Mouse (Mus musculus): ENCODE measurements around the gene Trap1a. TPM values are rescaled to one million over a fixed set of nuclear protein-coding genes. Genes with fewer than 3 reads are reported as not detected.
"Not testable (repeated sequence)": the region's sequence is repeated elsewhere in the genome, so short reads cannot be mapped to it uniquely, and the experiment has no call there.

The Trap1a gene
- not detected in 2 replicates for polyA plus RNA-seq (2012; rRNA removed)

DNA sequence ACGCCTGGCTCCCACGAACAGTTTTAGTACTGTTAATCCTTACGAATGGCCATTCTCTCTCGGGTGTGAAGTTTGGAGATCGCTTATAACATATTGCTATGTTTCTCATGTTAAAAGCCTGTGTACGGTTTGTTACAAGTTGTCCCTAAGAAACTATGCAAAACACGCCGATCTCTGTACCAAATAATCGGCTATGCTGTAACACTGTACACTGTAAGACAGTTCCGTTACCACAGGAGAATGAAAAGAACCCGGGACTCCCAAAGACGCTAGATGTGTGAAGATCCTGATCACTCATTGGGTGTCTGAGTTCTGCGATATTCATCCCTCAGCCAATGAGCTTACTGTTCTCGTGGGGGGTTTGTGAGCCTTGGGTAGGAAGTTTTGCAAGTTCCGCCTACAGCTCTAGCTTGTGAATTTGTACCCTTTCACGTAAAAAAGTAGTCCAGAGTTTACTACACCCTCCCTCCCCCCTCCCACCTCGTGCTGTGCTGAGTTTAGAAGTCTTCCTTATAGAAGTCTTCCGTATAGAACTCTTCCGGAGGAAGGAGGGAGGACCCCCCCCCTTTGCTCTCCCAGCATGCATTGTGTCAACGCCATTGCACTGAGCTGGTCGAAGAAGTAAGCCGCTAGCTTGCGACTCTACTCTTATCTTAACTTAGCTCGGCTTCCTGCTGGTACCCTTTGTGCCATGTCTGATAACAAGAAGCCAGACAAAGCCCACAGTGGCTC is at the start of gene Trap1a:
TSS of gene Trap1a (plus strand) at position 421 of the 732 bp plus-strand sequence.
- TF ChIP-seq CTCF (IDR thresholded peaks at IDR 0.05; ENCODE audit: borderline replicate concordance, control insufficient read depth, extremely low read depth, insufficient read depth, low read length, poor library complexity) (no peak), POLR2A (IDR thresholded peaks at IDR 0.05; ENCODE audit: control insufficient read depth, extremely low read depth, insufficient read depth, low read length, poor library complexity) (no peak)
- WGBS, result 92% methylated on average over 24 of the region's 24 CpGs
- no peaks in the 10 kb centered on the region for H3K36me3 ChIP-seq (ENCODE audit: control insufficient read depth, insufficient read depth, low read length)

DNA sequence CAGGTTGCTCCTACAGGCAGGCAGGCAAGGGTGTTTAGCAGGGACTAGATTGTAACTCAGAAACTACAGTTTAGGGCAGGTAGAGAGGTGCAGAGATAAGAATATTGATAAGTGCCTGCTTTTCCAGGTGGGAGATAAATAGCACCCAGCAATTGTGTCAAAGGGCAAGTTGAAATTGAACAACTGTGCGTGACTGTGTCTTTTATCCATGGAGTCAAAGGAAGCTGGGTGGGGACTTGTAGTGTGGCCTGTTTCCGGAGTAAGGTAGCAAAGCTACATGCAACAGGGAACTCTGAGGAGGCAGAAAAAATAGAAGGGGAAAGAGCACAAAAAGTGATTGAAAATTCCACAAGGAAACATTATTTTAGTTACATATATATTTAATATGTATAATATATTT is 40.4 kb upstream of the Trap1a start:
- H3K27ac ChIP-seq (ENCODE audit: control insufficient read depth, insufficient read depth, low read length), result no peak overlapping the region
- H3K4me1 ChIP-seq (replicated peaks; ENCODE audit: control insufficient read depth, insufficient read depth, low read length), result no peaks in the 10 kb centered on the region
- H3K4me3 ChIP-seq (ENCODE audit: control insufficient read depth, insufficient read depth, low read length), result no peak overlapping the region
- 94% methylated on average over 2 of the region's 2 CpGs for WGBS
- no peak for TF ChIP-seq CTCF (IDR thresholded peaks at IDR 0.05; ENCODE audit: borderline replicate concordance, control insufficient read depth, extremely low read depth, insufficient read depth, low read length, poor library complexity)
- DNase-seq, result no peak
- H3K36me3 ChIP-seq (ENCODE audit: control insufficient read depth, insufficient read depth, low read length), result no peaks in the 10 kb centered on the region
- H3K27me3 ChIP-seq (ENCODE audit: control insufficient read depth, insufficient read depth, low read length), result no peaks in the 10 kb centered on the region

More for the DNA sequence above, at the start of gene Trap1a:
- no peak within 1 kb of the TSS for H3K4me3 ChIP-seq (ENCODE audit: control insufficient read depth, insufficient read depth, low read length)
- no peaks in the 10 kb centered on the region for H3K27me3 ChIP-seq (ENCODE audit: control insufficient read depth, insufficient read depth, low read length)
- no peaks in the 10 kb centered on the region for H3K4me1 ChIP-seq (replicated peaks; ENCODE audit: control insufficient read depth, insufficient read depth, low read length)
- no peak for DNase-seq
- H3K27ac ChIP-seq (ENCODE audit: control insufficient read depth, insufficient read depth, low read length), result no peak within 1 kb of the TSS

GRCm38 (mm10) chrX:139295325-139295724 is 38.2 kb upstream of the Trap1a start:
- TF ChIP-seq CTCF (IDR thresholded peaks at IDR 0.05; ENCODE audit: borderline replicate concordance, control insufficient read depth, extremely low read depth, insufficient read depth, low read length, poor library complexity) (no peak), POLR2A (IDR thresholded peaks at IDR 0.05; ENCODE audit: control insufficient read depth, extremely low read depth, insufficient read depth, low read length, poor library complexity) (no peak)
- no peaks in the 10 kb centered on the region for H3K27me3 ChIP-seq (ENCODE audit: control insufficient read depth, insufficient read depth, low read length)
- DNase-seq, result no peak
- H3K27ac ChIP-seq (ENCODE audit: control insufficient read depth, insufficient read depth, low read length), result no peak overlapping the region
- H3K4me3 ChIP-seq (ENCODE audit: control insufficient read depth, insufficient read depth, low read length), result no peak overlapping the region
- no peaks in the 10 kb centered on the region for H3K36me3 ChIP-seq (ENCODE audit: control insufficient read depth, insufficient read depth, low read length)
- H3K4me1 ChIP-seq (replicated peaks; ENCODE audit: control insufficient read depth, insufficient read depth, low read length), result no peaks in the 10 kb centered on the region
- WGBS, result 81% methylated on average over 1 of the region's 1 CpGs

GRCm38 (mm10) chrX:139317356-139317755 is 16.1 kb upstream of the Trap1a start:
- H3K27ac ChIP-seq (ENCODE audit: control insufficient read depth, insufficient read depth, low read length); H3K4me1 ChIP-seq (replicated peaks; ENCODE audit: control insufficient read depth, insufficient read depth, low read length); H3K4me3 ChIP-seq (ENCODE audit: control insufficient read depth, insufficient read depth, low read length); H3K27me3 ChIP-seq (ENCODE audit: control insufficient read depth, insufficient read depth, low read length); DNase-seq; H3K36me3 ChIP-seq (ENCODE audit: control insufficient read depth, insufficient read depth, low read length): not testable (repeated sequence)
- WGBS, result 91% methylated on average over 5 of the region's 5 CpGs

- Histone ChIP-seq H3K4me1 (replicated peaks; ENCODE audit: control insufficient read depth, insufficient read depth, low read length) (no peaks in the 10 kb centered on the region), H3K4me3 (ENCODE audit: control insufficient read depth, insufficient read depth, low read length) (no peak overlapping the region), H3K27me3 (ENCODE audit: control insufficient read depth, insufficient read depth, low read length) (no peaks in the 10 kb centered on the region), H3K27ac (ENCODE audit: control insufficient read depth, insufficient read depth, low read length) (no peak overlapping the region), H3K36me3 (ENCODE audit: control insufficient read depth, insufficient read depth, low read length) (no peaks in the 10 kb centered on the region)
- TF ChIP-seq CTCF (IDR thresholded peaks at IDR 0.05; ENCODE audit: borderline replicate concordance, control insufficient read depth, extremely low read depth, insufficient read depth, low read length, poor library complexity) (no peak), POLR2A (IDR thresholded peaks at IDR 0.05; ENCODE audit: control insufficient read depth, extremely low read depth, insufficient read depth, low read length, poor library complexity) (no peak)
- no peak for DNase-seq
- 99% methylated on average over 9 of the region's 9 CpGs for WGBS
Observed at GRCm38 (mm10) chrX:139332583-139332982, 900 bp upstream of the Trap1a start.

DNA sequence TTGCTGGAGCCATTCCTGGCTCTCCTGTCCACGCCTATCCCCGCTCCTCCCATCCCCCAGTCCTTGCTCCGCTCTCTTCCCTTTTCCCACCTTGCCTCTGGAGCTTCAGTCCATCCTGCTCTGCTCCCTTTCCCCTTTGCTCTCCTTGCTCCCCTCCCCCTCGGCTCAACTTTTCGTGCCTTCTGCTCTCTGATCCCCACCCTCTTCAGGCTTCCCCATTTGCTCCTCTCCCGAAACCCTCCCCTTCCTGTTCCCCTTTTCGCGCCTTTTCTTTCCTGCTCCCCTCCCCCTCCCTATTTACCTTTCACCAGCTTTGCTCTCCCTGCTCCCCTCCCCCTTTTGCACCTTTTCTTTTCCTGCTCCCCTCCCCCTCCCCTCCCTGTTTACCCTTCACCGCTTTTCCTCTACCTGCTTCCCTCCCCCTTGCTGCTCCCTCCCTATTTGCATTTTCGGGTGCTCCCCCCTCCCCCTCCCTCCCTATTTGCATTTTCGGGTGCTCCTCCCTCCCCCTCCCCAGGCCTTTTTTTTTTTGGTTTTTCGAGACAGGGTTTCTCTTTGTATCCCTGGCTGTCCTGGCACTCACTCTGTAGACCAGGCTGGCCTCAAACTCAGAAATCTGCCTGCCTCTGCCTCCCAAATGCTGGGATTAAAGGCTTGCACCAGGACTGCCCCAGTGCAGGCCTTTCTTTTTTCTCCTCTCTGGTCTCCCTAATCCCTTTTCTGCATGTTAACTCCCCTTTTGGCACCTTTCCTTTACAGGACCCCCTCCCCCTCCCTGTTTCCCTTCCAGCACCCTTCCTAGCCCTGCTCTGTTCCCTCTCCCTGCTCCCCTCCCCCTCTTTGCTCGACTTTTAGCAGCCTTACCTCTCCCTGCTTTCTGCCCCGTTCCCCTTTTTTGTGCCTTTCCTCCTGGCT is 1.3 kb downstream of the Trap1a start:
- no peaks in the 10 kb centered on the region for H3K36me3 ChIP-seq (ENCODE audit: control insufficient read depth, insufficient read depth, low read length)
- WGBS, result 63% methylated on average over 14 of the region's 14 CpGs
- no peak overlapping the region for H3K27ac ChIP-seq (ENCODE audit: control insufficient read depth, insufficient read depth, low read length)
- H3K4me1 ChIP-seq (replicated peaks; ENCODE audit: control insufficient read depth, insufficient read depth, low read length), result no peaks in the 10 kb centered on the region
- TF ChIP-seq CTCF (IDR thresholded peaks at IDR 0.05; ENCODE audit: borderline replicate concordance, control insufficient read depth, extremely low read depth, insufficient read depth, low read length, poor library complexity) (no peak), POLR2A (IDR thresholded peaks at IDR 0.05; ENCODE audit: control insufficient read depth, extremely low read depth, insufficient read depth, low read length, poor library complexity) (no peak)
- H3K27me3 ChIP-seq (ENCODE audit: control insufficient read depth, insufficient read depth, low read length), result no peaks in the 10 kb centered on the region
- H3K4me3 ChIP-seq (ENCODE audit: control insufficient read depth, insufficient read depth, low read length), result no peak overlapping the region
- no peak for DNase-seq
